Mouse (Mus musculus) left cerebral cortex, adult 8-10 months (tissue): ENCODE measurements at regions not wholly inside any gene's neighbourhood (a gene's known extent, or its start where the extent isn't known, plus 50 kb on each side); places are given as distances from the start of the nearest gene placed in this dataset.
"Not testable (repeated sequence)": the region's sequence is repeated elsewhere in the genome, so short reads cannot be mapped to it uniquely, and the experiment has no call there.

Experiments
- DNase-seq, 2 experiments: peaks; one replicate each; pipeline ENCODE4 v3.0.0; 2022; ENCODE audit warnings: low spot score in 2 of 2

DNA sequence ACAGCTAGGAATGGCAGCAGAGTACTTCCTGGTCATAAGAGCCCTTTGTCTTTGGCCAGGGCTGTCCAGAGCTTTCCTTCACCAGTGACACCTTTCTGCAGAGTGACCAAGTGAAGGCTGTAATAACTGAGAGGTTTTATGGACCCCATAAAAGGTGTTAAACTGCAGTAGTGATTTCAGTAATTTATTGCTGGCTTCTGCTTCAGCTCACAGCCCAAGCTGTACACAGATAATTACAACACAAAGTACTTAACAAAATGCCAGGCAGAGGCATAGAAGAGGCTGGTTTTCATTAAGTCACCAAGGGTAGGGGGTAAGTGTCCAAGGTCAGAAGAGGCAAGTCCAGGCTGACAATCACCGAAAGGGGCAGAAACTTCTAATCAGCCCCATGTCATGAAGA lies 83.8 kb downstream of the Eif4e start:
- no peak for DNase-seq

DNA sequence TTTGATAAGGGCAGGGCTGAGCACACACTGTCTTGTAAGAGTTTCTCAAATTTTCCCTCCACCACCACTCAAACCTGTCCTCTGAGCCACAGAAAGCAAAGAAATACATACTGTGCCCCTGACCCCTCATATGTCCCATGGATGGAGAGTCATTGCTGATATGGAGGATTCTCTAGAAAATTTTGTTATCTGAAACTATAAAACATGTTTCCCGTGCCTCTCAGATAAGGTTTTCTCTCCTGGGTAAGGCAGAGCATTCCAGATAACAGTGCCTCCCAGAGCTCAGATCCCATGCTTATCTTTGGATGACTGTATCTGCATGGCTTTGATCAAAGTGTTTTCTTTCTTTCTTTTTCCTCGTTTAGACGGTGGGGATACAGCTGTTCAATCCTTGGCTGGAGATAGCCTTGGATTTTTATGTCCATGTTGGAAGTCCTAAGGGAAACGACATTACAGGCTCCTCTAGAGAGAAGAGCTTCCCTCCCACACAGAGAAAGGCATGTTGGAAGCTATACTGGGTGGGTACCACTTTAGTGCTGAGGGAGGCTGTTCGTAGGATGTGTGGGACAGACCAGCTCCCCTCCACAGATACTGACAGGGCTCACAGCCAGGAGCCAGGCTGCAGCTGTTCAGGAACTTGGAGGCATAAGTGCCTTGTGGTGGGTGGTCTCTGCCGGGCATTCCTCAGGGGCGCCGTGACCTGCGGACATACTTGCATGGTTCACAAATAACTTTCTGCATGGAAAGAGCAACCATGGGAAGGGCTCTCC lies 87.1 kb downstream of the Eif4e start:
- DNase-seq, result peak in 1 of 2 experiments; percentile 29

DNA sequence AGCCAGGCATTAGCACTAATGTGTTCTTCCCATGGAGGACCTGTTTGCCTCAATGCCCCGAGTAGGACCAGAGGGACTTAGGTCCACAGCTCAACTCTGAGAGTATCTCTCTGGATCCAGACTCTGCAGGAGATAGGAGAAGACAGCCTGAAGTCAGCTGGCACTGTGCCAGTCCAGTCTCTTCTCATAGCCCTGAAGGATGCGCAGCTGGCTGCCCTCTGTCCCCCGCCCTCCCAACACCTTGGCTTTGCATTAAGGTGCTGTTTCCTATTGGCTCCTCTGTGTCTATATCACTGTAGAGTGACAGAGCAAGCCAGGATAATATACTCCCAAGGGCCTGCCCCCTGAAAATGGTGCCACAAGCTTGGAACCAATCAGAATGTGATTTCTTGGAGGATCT lies 87.7 kb downstream of the Eif4e start:
- no peak for DNase-seq

DNA sequence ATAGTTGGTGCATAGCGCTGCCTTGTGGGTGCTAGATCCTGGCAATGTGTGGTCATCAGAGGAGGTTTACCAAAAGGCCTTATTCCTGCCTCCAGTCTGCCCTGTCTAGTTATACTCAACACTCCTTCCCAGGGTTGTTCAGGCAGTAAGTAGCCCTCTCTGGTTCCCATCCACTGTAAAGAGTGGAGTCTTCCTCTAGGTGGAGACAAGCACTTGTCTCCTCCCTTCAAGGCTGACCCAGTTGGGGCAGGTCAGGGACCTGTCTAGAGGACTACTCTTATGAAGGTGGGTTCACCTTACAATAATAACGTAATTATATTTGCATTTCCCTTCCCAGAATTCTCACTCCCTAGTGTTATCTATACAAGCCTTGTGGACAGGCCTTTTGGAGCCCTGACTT lies 88.9 kb downstream of the Eif4e start:
- no peak for DNase-seq

DNA sequence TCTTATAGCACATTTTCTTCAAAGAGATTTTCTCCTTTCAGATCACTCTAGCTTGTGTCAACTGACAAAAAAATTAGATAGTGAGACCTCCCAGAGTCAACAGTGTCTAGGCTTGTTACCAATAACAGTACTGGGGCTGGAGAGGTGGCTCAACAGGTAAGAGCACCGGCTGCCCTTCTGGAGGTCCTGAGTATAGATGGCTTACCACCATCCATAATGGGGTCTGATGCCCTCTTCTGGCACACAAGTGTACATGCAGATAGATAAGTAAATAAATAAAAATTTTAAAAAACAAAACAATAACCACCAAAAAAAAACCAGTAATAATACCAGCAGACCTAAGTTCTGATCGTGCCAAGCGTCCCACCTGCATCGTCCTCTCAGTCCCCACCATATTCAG lies 94.3 kb downstream of the Eif4e start:
- DNase-seq, result no peak

DNA sequence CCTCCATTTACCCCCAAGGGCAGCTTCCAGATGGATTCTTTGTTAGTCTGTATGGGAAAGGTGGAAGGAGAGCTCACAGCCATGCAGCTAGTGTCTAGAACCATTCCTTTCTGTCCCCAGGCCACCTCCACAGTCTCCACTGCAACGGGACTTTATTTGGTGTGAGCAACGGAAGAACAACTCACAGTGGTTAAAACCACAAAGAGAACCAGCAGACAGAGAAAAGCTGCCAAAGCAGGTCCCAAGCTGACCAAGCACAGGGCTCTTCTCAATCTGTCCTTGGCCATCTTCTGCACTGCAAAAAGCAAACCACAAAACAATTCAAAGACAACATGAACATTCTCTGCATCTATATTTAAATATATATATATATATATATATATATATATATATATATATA lies 98.1 kb downstream of the Eif4e start:
- DNase-seq, result no peak

DNA sequence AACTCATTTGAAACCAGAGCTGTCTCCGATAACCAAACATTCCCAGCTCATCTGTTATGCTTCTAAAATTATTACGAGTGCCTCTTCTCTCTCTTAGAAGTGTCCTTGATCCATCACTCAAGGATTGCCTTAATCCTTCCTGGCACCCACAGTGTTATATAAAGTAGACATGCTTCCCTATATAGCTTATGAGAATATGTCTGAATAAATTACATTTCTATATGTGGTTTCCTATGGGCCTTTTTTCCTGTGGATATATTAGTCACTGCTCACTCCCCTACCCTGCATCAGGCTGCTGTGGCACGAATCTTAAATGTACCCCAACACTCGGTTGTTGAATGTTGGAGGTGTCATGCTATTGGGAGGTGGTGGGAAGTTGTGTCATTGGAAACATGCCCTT lies 100.3 kb downstream of the Eif4e start:
- peak in 1 of 2 experiments; percentile 38 for DNase-seq

DNA sequence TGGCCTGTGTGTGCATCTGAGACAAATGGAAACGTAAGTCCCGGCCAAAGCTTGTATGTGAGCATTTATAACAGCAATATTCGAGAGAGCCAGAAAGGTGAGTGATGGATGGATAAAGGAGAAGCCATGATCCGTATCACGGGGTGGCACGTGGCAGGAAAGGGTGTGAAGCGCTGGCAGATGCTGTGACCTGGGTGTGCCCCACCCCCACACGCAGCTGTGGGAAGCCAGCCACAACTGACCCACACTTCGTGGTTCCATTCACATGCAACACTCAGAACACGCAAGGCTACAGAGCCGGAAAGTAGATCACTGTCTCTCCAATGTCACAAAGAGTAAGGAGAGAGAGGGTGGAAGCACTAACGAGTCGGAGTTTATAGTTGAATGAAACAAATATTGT lies 104.3 kb downstream of the Eif4e start:
- no peak for DNase-seq

DNA sequence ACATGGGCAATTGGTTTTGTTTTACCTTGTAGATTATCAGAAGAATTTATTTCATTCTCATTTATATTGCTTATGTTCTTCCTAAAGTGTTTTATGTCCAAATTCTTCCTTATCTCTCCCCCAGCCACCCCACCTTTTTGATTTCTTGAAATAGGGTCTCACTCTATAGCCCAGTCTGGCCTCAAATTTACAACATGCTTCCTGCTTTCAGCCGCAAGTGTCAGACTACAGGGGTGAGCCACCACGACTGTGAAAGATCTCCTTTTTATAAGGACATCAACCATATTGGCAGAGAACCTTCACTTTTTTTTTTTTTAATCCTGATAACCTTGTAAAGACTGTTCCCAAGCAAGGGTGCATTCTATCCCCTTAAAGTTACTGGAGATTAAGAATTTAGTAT lies 106.1 kb downstream of the Eif4e start:
- no peak for DNase-seq

DNA sequence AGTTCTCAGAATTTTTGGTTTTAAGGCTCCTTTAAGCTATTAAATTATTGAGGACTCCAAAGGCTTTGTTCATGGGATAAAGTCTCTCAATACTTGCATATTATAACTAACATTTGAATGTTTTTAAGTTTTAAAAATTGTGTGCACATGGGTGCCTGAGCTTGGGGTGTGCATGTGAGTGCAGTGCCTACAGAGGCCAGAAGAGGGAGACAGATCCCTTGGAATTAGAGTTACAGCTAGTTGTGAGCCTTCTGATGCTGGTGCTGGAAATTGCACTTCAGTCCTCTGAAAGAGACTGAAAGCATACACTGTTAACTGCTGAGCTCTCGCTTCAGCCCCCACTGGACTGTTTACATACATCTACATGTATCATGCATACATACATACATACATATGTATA lies 100.0 kb upstream of the Tspan5 start:
- no peak for DNase-seq

DNA sequence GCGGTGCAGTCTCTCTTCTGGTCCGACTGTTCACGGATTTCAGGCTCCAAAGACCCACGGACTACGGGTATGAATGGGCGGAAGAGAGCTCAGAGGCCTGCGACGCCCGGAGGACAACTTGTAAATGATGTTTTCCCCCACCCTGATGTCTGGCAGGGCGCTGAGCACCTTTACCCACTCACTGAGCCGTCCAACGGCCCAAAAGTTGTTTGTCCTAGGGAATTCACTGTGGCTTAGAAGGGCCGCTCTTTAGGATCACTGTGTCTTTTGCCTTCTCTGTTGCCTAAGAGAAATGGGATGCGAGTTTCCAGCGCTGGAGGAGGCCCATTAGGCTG lies 98.1 kb upstream of the Tspan5 start:
- DNase-seq, result no peak

DNA sequence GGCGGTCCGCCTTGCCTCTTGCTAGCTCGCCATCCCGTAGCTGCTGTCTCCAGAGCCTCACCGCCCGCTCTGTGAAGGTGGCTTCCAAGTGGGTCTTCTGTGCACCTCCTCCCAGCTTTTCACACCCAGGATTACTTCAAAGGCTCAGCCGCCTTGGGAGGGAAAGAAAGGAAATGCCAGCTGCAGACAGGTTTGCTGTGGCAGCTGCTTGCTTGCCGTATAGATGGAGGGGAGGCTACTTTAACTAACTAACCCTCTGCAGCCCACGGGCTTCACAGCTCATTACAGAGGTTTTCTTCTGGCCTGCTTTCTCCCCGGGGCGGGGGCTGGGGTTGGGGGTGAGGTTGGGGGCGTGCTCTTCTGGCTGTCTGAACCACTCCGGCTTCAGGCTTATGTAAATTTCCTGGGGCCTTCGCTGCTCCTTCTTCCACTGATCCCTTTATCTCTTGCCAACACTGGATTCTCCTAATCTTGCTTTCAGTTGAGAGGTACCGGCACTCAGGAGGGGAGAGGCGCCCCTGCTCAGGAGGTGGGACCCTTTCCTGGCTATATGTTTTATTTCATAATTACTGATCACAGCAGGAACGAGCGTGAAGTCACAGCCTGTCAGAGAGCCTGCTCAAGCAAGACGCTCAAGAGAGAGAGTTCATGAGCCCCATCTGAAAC lies 97.6 kb upstream of the Tspan5 start:
- peak in 1 of 2 experiments; percentile 30 for DNase-seq

DNA sequence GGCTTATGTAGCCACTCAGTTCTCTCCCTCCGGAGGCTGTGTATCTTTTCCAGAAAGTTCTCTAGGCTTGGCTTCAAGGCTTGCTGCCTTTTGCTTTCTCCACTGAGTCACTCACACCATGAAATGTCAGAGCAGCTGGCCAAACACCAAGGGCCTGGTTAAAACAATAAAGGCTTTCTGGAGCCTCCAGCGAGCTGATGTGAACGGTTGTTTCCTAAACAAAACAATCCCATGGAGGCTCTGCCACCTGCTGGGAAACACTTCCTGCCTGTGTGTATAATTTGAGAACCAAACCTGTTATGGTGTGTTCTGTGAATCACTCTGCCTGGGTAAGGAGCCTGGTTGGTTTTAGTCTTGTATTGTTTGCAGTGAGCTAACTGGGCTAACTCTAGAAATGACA lies 96.7 kb upstream of the Tspan5 start:
- DNase-seq, result peak in 1 of 2 experiments; percentile 75

DNA sequence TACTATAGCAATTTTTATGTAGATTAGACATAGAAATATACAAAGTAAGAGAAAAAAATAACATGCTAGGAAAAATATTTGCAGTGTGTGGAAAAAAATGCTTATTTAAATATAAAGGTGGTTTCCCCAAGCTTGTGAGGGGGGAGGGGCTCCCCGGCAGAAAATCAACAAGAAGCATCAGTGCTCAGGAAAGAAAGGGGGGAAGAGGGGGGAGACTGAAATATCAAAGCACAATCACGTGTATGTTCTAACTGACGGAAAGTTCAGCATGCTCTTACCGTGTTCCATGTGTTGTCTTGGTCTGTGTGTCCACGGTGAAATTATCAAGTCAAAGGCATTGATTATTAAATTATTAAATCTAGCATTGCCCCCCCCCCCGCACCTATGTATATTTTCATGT lies 92.3 kb upstream of the Tspan5 start:
- no peak for DNase-seq

DNA sequence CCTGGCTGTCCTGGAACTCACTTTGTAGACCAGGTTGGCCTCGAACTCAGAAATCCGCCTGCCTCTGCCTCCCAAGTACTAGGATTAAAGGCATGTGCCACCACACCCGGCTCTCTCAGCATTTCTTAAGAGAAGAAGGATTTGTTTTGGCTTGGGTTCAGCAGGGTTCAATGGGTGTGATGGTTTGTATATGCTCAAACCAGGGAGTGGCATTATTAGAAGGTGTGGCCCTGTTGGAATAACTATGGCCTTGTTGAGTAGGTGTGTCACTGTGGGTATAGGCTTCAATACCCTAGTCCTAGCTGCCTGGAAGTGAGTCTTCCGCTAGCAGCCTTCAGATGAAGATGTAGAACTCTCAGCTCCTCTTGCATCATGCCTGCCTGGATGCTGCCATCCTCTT lies 91.3 kb upstream of the Tspan5 start:
- DNase-seq, result not testable (repeated sequence)

DNA sequence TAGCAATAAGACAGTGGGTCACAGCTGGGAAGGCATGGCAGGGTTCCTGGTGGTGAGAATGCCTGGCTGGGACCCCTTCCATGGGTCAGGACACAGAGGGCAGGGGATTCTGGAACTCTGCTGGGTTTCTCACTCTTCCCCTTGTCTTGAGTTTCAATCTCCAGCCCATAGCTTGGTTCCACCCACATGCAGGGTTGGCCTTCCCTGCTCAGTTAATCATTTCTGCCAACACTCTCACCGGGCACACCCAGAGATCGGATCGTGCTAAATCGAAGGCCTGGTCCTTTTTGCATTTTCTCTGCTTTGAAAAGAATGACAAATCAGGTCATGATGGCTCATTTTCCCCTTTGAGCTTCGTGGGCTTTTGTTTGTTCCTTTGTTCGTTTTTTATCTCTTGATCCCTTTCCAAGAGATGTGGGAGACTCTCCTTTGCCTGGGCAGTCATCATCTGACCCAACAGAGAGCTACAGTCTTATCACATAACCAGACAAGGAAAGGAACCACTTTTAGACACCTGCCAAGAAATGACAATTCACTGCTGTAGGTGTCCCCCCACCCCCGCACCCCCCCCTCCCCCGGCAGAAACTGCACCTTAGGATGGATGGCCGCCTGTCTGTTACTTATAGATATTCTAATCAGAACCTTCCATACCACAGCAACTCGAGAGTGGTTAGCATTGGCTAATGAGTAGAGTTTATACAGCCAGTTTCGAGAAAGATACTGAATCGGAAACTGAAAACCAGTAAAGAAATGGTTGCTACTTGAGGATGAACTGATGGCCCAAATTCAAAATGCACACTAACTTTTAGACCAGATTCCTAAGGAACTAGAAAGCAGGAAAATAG lies 90.4 kb upstream of the Tspan5 start:
- no peak for DNase-seq

DNA sequence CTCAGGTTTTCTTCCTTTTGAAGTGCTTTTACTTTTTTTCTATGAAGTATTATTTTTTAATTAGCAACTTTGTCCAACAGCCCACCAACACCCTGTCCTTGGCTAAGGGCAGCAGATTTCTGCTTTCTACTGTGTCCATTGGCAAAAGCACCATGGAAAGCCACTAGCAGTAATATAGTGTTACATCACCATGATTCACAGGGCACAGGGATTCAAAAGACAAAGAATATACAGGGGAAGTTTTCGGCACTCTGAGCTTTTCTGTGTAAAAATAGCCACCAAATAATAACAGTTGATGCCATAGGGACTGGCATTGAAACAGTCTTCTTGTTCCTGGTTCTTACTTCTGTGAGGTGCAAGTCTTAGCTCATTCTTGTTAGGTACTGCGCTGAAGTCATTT lies 89.8 kb upstream of the Tspan5 start:
- DNase-seq, result no peak

DNA sequence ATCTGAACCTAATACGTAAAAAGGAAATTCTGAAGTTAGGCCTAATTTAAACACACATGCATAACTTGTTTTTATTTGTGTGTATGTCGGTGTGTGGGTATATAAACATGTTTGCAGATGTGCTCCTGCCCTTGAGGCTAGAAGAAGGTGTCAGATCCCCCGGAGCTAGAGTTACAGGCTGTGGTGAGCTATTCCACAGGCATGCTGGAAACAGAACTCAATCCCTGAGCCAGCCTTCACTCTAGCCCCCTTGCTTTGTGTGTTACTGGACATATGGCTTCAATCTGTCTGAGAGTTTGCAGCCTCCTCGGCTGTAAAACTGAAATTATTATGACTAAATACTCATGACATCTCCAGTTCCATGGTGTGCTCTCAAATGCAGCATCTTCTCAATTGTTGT lies 89.3 kb upstream of the Tspan5 start:
- no peak for DNase-seq

DNA sequence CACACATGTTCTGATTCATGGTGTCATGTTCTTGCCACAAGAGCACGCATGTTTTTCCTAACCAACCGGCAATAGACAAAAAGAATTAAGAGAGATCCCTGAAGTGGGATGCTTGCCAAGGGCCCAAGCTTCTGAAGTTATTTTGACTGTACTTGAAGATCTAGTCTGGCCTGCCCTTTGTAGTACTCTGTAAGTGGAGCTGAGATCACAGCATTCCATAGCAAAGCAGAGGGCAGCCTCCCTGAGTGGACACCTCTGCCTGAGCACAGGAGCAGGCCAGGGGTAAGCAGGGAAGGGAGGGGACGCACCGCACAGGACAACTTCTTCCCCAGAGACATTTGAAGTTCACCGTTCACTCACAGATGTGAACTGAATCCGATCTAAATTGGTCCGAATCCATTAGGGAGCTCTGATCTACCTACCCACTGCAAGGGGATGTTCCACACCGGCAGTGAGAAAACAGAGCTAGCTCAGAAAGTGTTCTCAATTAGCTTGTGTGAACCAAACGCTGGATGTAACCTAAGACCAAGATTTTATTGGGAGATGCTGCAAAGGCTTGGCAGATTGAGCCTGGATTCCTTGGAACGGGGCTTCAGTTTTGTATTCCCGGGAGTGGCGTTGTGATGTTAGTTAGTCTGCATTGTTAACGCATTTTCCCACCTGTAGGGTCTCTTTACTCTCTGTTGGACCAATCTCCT lies 88.3 kb upstream of the Tspan5 start:
- no peak for DNase-seq

DNA sequence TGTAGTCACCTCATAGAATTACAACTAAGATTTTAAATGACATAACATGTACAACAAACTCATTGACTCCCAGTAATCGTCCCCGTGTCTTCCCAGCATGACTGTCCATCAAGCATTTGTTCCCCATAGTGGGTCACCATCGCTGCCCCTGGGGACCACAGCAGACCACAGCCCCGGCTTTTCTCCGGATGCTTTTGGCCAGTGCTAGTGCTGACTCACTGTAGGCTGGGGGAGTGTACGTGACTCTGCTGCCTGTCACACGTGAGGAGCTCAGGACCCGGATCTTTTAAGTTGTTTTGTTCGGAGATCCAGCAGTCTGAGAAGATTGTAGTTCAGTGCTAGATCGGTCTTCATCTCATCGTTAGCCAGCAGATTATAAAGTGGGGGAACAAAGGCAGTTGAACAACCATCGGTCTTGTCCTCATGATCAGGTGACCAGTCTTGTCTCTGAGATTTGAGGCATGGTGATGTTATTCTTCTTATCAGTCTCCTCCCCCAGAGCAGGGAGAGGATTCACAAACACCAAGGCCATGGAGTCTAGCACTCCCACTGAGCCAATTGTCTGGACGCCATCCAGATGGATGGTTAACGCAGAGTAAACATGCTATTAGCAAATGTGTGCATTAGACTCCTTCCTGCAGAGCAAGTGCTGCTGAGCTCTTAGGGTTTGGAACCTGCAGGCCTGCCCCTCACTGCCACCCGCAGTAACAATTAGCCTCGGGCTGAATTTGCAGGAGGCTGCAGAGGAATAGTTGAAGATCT lies 87.2 kb upstream of the Tspan5 start:
- DNase-seq, result no peak

DNA sequence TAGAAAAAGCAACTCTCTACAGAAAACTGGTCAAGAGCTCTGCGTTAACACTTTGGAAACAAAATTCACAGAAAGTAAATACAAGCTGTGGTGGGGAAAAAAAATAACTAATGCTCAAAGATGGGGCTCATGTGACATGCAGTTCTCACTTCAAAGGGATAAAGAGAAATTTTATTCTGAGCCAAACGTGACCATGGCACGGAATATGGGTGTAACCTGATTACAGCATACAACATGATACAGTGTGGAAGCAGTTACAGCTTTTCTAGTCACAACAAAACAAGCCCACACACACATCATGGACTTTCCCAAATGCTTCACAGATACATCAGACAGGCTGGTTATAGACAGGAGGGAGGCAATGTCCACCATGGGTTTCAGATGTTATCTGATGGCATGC lies 86.5 kb upstream of the Tspan5 start:
- no peak for DNase-seq
